Mouse (Mus musculus) adrenal gland (tissue): ENCODE measurements at regions not wholly inside any gene's neighbourhood (a gene's known extent, or its start where the extent isn't known, plus 50 kb on each side); places are given as distances from the start of the nearest gene placed in this dataset.

Experiments
- intact Hi-C: fragments of 180-260 bp; cut with DNase I; formaldehyde crosslinking; loops from one replicate; pipeline ENCODE4 v1.15.1; 2025

GRCm38 (mm10) chr7:83474986-83475385 is 109.7 kb upstream of the Tmc3 start:
- intact Hi-C loops = no loop called here

GRCm38 (mm10) chr7:83475438-83476160 is 109.1 kb upstream of the Tmc3 start:
- intact Hi-C loops = no loop called here

- intact Hi-C loops = no loop called here
These were observed 108.6 kb upstream of the Tmc3 start for GRCm38 (mm10) chr7:83476161-83476495.

- intact Hi-C loops = no loop called here
These were observed 107.9 kb upstream of the Tmc3 start for GRCm38 (mm10) chr7:83476861-83477260.

GRCm38 (mm10) chr7:83477661-83478121 is 107.0 kb upstream of the Tmc3 start:
- intact Hi-C loops = no loop called here

- intact Hi-C loops = loop anchor here (10.0 kb wide), 1 partner anchor 617 kb away; the partner anchor contains the start of gene Mex3b
These were observed 103.1 kb upstream of the Tmc3 start for GRCm38 (mm10) chr7:83481655-83482054.

- intact Hi-C loops = loop anchor here (10.0 kb wide), 1 partner anchor 617 kb away; the partner anchor contains the start of gene Mex3b
These were observed 102.5 kb upstream of the Tmc3 start for GRCm38 (mm10) chr7:83482254-83482653.

GRCm38 (mm10) chr7:83482671-83483304 is 101.9 kb upstream of the Tmc3 start:
- intact Hi-C loops = loop anchor here (10.0 kb wide), 1 partner anchor 618 kb away; the partner anchor contains the start of gene Mex3b

- intact Hi-C loops = loop anchor here (10.0 kb wide), 1 partner anchor 621 kb away; the partner anchor contains the start of gene Mex3b
These were observed 98.5 kb upstream of the Tmc3 start for GRCm38 (mm10) chr7:83486156-83486750.

GRCm38 (mm10) chr7:83489790-83490189 is 94.9 kb upstream of the Tmc3 start:
- intact Hi-C loops = loop anchor here (10.0 kb wide), 1 partner anchor 625 kb away; the partner anchor contains the start of gene Mex3b

- intact Hi-C loops = no loop called here
These were observed 79.6 kb upstream of the Tmc3 start for GRCm38 (mm10) chr7:83504996-83505645.

- intact Hi-C loops = no loop called here
These were observed 68.4 kb upstream of the Tmc3 start for GRCm38 (mm10) chr7:83516295-83516694.

- intact Hi-C loops = no loop called here
These were observed 63.2 kb upstream of the Tmc3 start for GRCm38 (mm10) chr7:83521511-83521910.
